24 mouse cellular contexts compared by ENCODE assay signal in the genomic region with DNA sequence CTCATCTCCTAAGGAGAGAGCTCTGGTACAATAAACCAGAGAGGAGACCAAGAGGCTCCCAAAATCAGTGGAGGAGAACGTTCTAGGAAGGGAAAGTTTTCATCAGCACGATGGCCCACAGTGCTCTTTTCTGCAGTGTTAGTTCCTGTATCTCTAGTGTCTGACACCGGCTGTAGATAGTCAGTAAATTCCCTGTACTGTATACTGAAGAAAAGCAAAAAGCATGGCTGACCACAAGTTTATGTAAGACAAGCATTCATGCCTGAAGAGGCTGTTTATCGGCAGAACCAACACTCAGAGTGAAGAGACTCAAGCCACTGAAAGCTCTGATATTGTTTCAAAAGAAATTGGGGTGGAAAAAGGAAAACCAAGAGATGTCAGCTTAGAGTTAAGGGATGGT. TPM values are rescaled to one million over a fixed set of nuclear protein-coding genes. Genes with fewer than 3 reads are reported as not detected.
DNase-seq lines count a peak whose midpoint lies in the region; ATAC-seq and TF ChIP-seq lines count a peak whose summit lies in the region.
"Had no signal": no experiment of that assay in that cellular context is flagged by ENCODE, and none has a peak within 500 bp of the region (broad histone marks: within the 10 kb centered on the region; RNA-seq: fewer than 3 reads in every experiment).

No protein-coding gene starts in this region.

- TF ChIP-seq EP300 in liver, postnatal 0 days (IDR thresholded peaks at IDR 0.05; ENCODE audit: low read depth): no peak

- H3K9ac ChIP-seq in liver, postnatal 0 days (replicated peaks): no peak overlapping the region
- H3K9ac ChIP-seq: limb, embryonic 13.5 days; liver, embryonic 15.5 days had no signal

- no peaks in the 10 kb centered on the region for H3K27me3 ChIP-seq in liver, postnatal 0 days (ENCODE audit: insufficient read depth, low read length)
- H3K27me3 ChIP-seq: limb, embryonic 13.5 days; liver, embryonic 15.5 days had no signal

- no peak for TF ChIP-seq CTCF in gastrocnemius, adult 2 months (IDR thresholded peaks at IDR 0.05)
- TF ChIP-seq CTCF in liver, postnatal 0 days (IDR thresholded peaks at IDR 0.05; ENCODE audit: low read depth): no peak

- H3K36me3 ChIP-seq in liver, postnatal 0 days (replicated peaks; ENCODE audit: insufficient read depth, low read length): peaks cover 4% of the 10 kb centered on the region; the same call in 1 of the 2 replicates
- H3K36me3 ChIP-seq: limb, embryonic 13.5 days; liver, embryonic 15.5 days had no signal

- no peak for DNase-seq in gastrocnemius, adult 2 months
- no peak for DNase-seq in gastrocnemius, adult 8-10 months (ENCODE audit: low spot score in 2 of 2)
- no peak for DNase-seq in liver, postnatal 0 days
- no peak for DNase-seq in liver
- no peak for DNase-seq in thymus, postnatal 14 days
- DNase-seq in embryo, embryonic 11 days: no peak
- DNase-seq: cerebellum, postnatal 14 days; gastrocnemius, postnatal 36 days; kidney, adult 18-20 months; kidney, postnatal 10 days; lung, postnatal 14 days; midbrain, embryonic 14.5 days; retina, postnatal 1 day; right cerebral cortex, postnatal 4 days; thymus, postnatal 25 days had no signal

- ATAC-seq in liver, postnatal 0 days: no peak
- ATAC-seq in granulocyte monocyte progenitor cell, adult 5-6 weeks (replicated peaks; ENCODE audit: poor library complexity, severe bottlenecking): peak; percentile 63
- ATAC-seq: hindbrain, postnatal 0 days had no signal

- peak overlapping the region; percentile 38; the same call in 1 of the 2 replicates for H3K4me2 ChIP-seq in liver, postnatal 0 days (ENCODE audit: low read depth, low read length)
- H3K4me2 ChIP-seq: heart, embryonic 11.5 days; limb, embryonic 13.5 days; liver, embryonic 15.5 days had no signal

- 52% methylated on average over 4 of the region's 4 CpGs for WGBS in liver, postnatal 0 days (ENCODE audit: insufficient replicate concordance)

- H3K9me3 ChIP-seq in liver, postnatal 0 days (ENCODE audit: low read length): no peaks in the 10 kb centered on the region
- H3K9me3 ChIP-seq: limb, embryonic 13.5 days; liver, embryonic 15.5 days had no signal

- peak overlapping the region; percentile 31; the same call in 1 of the 2 replicates for H3K27ac ChIP-seq in gastrocnemius, adult 2 months
- no peak overlapping the region for H3K27ac ChIP-seq in liver, postnatal 0 days (ENCODE audit: low read depth)
- H3K27ac ChIP-seq: hindbrain, postnatal 0 days; limb, embryonic 13.5 days; liver, embryonic 15.5 days had no signal

- peaks cover 5% of the 10 kb centered on the region; the same call in 1 of the 2 replicates for H3K4me1 ChIP-seq in liver, postnatal 0 days (ENCODE audit: insufficient read depth)
- H3K4me1 ChIP-seq: limb, embryonic 13.5 days; liver, embryonic 15.5 days had no signal

- peak overlapping the region; percentile 45 for H3K4me3 ChIP-seq in gastrocnemius, adult 2 months
- H3K4me3 ChIP-seq in liver, postnatal 0 days (ENCODE audit: low read depth, low read length): no peak overlapping the region
- H3K4me3 ChIP-seq: limb, embryonic 13.5 days; liver, embryonic 15.5 days had no signal

- intact Hi-C loops in gastrocnemius, adult 2 months (cut with DNase I): no loop called here

RNA-seq across cellular contexts. Expression of gene Uox, which starts 13.3 kb away (rescaled TPM):
- not detected for total RNA-seq in gastrocnemius, adult 2 months (2021)
- under 1 TPM in 1 of 4 experiments, not detected in 3; 0.27 TPM for total RNA-seq in gastrocnemius, adult 8-10 months (2022)
- 213 and 245 TPM in 2 replicates for polyA plus RNA-seq in liver, postnatal 0 days (2015; fragmentation: Nextera tagmentation; extraction: Ambion mirVana)
- not detected in 2 replicates for total RNA-seq in granulocyte monocyte progenitor cell, adult 5-6 weeks (2014; fragmentation: Nextera tagmentation)
- not detected in 2 replicates for total RNA-seq in granulocyte monocyte progenitor cell, adult 5-6 weeks (2017)
- polyA plus RNA-seq: activated CD4-positive, CD25-positive, alpha-beta regulatory T cell, adult 4 months; embryonic facial prominence, embryonic 11.5 days; heart, embryonic 11.5 days; midbrain, embryonic 14.5 days had no signal

RNA-seq across cellular contexts. Expression of gene Dnase2b, which starts 31.9 kb away (rescaled TPM):
- under 1 TPM in 1 of 2 experiments, not detected in 1; 0.14 TPM for total RNA-seq in gastrocnemius, adult 2 months (2021)
- total RNA-seq in gastrocnemius, adult 8-10 months (2022): under 1 TPM in 1 of 4 experiments, not detected in 3; 0.11 TPM
- 3.9 and 4.0 TPM in 2 replicates for polyA plus RNA-seq in liver, postnatal 0 days (2015; fragmentation: Nextera tagmentation; extraction: Ambion mirVana)
- not detected in 2 replicates for total RNA-seq in granulocyte monocyte progenitor cell, adult 5-6 weeks (2014; fragmentation: Nextera tagmentation)
- not detected in 2 replicates for total RNA-seq in granulocyte monocyte progenitor cell, adult 5-6 weeks (2017)
- total RNA-seq: gastrocnemius, postnatal 36 days; hindbrain, postnatal 0 days; layer of hippocampus, adult 8-10 months had no signal
- polyA plus RNA-seq: activated CD4-positive, CD25-positive, alpha-beta regulatory T cell, adult 4 months; embryonic facial prominence, embryonic 11.5 days; frontal cortex, adult 2 months; heart, embryonic 11.5 days; hindbrain, postnatal 0 days; limb, embryonic 13.5 days; midbrain, embryonic 14.5 days had no signal
